Mouse (Mus musculus) embryo, embryonic 11 days (tissue): Measurements from ENCODE around the gene Snap25.

Experiments
- DNase-seq: peaks from one replicate; pipeline ENCODE4 v3.0.0-alpha.2; 2015

The Snap25 gene

GRCm38 (mm10) chr2:136712441-136713015 lies 725 bp upstream of the Snap25 start:
- peak; percentile 31 for DNase-seq

GRCm38 (mm10) chr2:136714008-136714411 lies 757 bp downstream of the Snap25 start:
- peak; percentile 90 for DNase-seq

- no peak for DNase-seq
Observed at GRCm38 (mm10) chr2:136715531-136715930, 2.3 kb downstream of the Snap25 start.

- no peak for DNase-seq
Observed at GRCm38 (mm10) chr2:136716400-136716799, 3.1 kb downstream of the Snap25 start.

GRCm38 (mm10) chr2:136720235-136720634 lies 7.0 kb downstream of the Snap25 start:
- DNase-seq: peak; percentile 42

GRCm38 (mm10) chr2:136738260-136738659 lies 25.0 kb downstream of the Snap25 start:
- DNase-seq: no peak

- DNase-seq: no peak
Observed at GRCm38 (mm10) chr2:136742230-136742629, 29.0 kb downstream of the Snap25 start.

GRCm38 (mm10) chr2:136744683-136745326 lies 31.6 kb downstream of the Snap25 start:
- peak; percentile 13 for DNase-seq

GRCm38 (mm10) chr2:136745327-136745994 lies 32.2 kb downstream of the Snap25 start:
- DNase-seq: no peak

GRCm38 (mm10) chr2:136753682-136754081 lies 40.4 kb downstream of the Snap25 start:
- DNase-seq: peak; percentile 18

- no peak for DNase-seq
Observed at GRCm38 (mm10) chr2:136758809-136759551, 45.7 kb downstream of the Snap25 start.

- no peak for DNase-seq
Observed at GRCm38 (mm10) chr2:136778156-136778555, 64.9 kb downstream of the Snap25 start.

GRCm38 (mm10) chr2:136778674-136779073 lies 65.4 kb downstream of the Snap25 start:
- no peak for DNase-seq

- no peak for DNase-seq
Observed at GRCm38 (mm10) chr2:136780268-136780667, 67.0 kb downstream of the Snap25 start.

GRCm38 (mm10) chr2:136784310-136784709 lies 71.1 kb downstream of the Snap25 start:
- no peak for DNase-seq

- DNase-seq: no peak
Observed at GRCm38 (mm10) chr2:136788379-136788778, 75.1 kb downstream of the Snap25 start.

GRCm38 (mm10) chr2:136796518-136796917 lies 83.3 kb downstream of the Snap25 start:
- no peak for DNase-seq

GRCm38 (mm10) chr2:136798887-136799430 lies 85.7 kb downstream of the Snap25 start:
- DNase-seq: no peak

- no peak for DNase-seq
Observed at GRCm38 (mm10) chr2:136801102-136801501, 87.8 kb downstream of the Snap25 start.

GRCm38 (mm10) chr2:136802076-136802475 lies 88.8 kb downstream of the Snap25 start:
- no peak for DNase-seq

GRCm38 (mm10) chr2:136803142-136803541 lies 89.9 kb downstream of the Snap25 start:
- no peak for DNase-seq

- peak; percentile 30 for DNase-seq
Observed at GRCm38 (mm10) chr2:136807992-136808726, 94.9 kb downstream of the Snap25 start.
